In the genomic region with DNA sequence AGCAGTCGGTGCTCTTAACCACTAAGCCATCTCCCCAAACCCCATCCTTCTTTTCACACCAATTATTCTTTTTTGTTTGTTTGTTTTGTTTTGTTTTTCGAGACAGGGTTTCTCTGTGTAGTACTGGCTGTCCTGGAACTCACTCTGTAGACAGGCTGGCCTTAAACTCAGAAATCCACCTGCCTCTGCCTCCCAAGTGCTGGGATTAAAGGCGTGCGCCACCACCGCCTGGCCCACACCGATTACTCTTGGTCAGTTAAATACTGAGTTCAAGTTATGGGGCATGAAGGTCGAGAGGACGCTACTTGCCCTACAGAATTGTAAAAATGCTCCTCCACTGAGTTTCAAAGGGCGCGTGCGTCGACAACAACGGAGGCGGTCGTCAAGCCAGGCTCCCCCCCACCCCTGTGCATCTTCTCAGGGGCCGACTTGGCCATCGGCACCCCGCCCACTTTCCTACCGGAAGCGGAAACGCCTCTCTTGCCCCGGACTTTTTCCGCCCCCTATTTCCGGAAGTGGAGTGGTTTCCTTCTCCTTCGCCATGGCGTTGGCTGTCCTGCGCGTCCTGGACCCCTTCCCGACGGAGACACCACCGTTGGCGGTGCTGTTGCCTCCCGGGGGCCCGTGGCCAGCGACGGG, we compare ENCODE assay signal across 8 mouse cellular contexts. TPM values are rescaled to one million over a fixed set of nuclear protein-coding genes. Genes with fewer than 3 reads are reported as not detected.
DNase-seq lines count a peak whose midpoint lies in the region; ATAC-seq lines count a peak whose summit lies in the region.

Gene Pex6, plus strand, starts transcription at position 505 of the 639 bp plus-strand sequence.

- peak within 1 kb of the TSS; percentile 89 for H3K27ac ChIP-seq in brown adipose tissue, adult 24 weeks (replicated peaks; ENCODE audit: low read depth, low read length)
- peak within 1 kb of the TSS; percentile 57 to 79 for H3K27ac ChIP-seq in heart, embryonic 14.5 days (replicated peaks in 1 of 2; ENCODE audit: control insufficient read depth in 1 of 2, insufficient read depth in 1 of 2, low read depth in 2 of 2, low read length in 2 of 2)
- H3K27ac ChIP-seq in liver, embryonic 13.5 days: peak within 1 kb of the TSS; percentile 82
- peak within 1 kb of the TSS; percentile 72; the same call in 1 of the 2 replicates for H3K27ac ChIP-seq in stomach, embryonic 16.5 days (ENCODE audit: low read length)

- DNase-seq in CD4-positive, CD25-positive, alpha-beta regulatory T cell, adult 2 months (ENCODE audit: low read depth, low spot score): peak; percentile 93
- DNase-seq in fibroblast of lung, adult 2 months (ENCODE audit: low read depth): peak; percentile 56
- DNase-seq in kidney, postnatal 14 days: peak; percentile 96
- peak; percentile 82 for DNase-seq in liver, embryonic 13.5 days
- DNase-seq in neural tube, embryonic 10.5 days (ENCODE audit: extremely low spot score, low spot score): peak; percentile 94

- ATAC-seq in heart, embryonic 14.5 days (ENCODE audit: insufficient number of reproducible peaks, insufficient read depth, low FRiP score, low read depth): peak; percentile 75
- ATAC-seq in liver, embryonic 13.5 days (ENCODE audit: low read depth): peak; percentile 87
- ATAC-seq in stomach, embryonic 16.5 days (ENCODE audit: insufficient read depth, low FRiP score): peak; percentile 88

- H3K27me3 ChIP-seq in heart, embryonic 14.5 days (ENCODE audit: control insufficient read depth, insufficient read depth, low read length): no peaks in the 10 kb centered on the region
- no peaks in the 10 kb centered on the region for H3K27me3 ChIP-seq in liver, embryonic 13.5 days
- no peaks in the 10 kb centered on the region for H3K27me3 ChIP-seq in stomach, embryonic 16.5 days (ENCODE audit: control insufficient read depth, insufficient read depth, low read length)

- WGBS in heart, embryonic 14.5 days: 8% methylated on average over 36 of the region's 36 CpGs
- 7% methylated on average over 36 of the region's 36 CpGs for WGBS in liver, embryonic 13.5 days (ENCODE audit: insufficient replicate concordance)
- WGBS in stomach, embryonic 16.5 days: 6% methylated on average over 36 of the region's 36 CpGs

- H3K4me1 ChIP-seq in brown adipose tissue, adult 24 weeks (ENCODE audit: control insufficient read depth, insufficient read depth, insufficient read length, low read length): no peaks in the 10 kb centered on the region; the same call in 1 of the 2 replicates
- H3K4me1 ChIP-seq in heart, embryonic 14.5 days (ENCODE audit: control insufficient read depth in 2 of 2, insufficient read depth in 2 of 2, low read length in 2 of 2): peaks cover 0 to 10% of the 10 kb centered on the region in 2 experiments; a peak in 3 of 4 replicates
- peaks cover 34% of the 10 kb centered on the region for H3K4me1 ChIP-seq in liver, embryonic 13.5 days (replicated peaks)
- H3K4me1 ChIP-seq in stomach, embryonic 16.5 days (ENCODE audit: control insufficient read depth, insufficient read depth, low read length): peaks cover 8% of the 10 kb centered on the region

- no peaks in the 10 kb centered on the region for H3K9me3 ChIP-seq in heart, embryonic 14.5 days (ENCODE audit: control insufficient read depth, low read length)
- H3K9me3 ChIP-seq in liver, embryonic 13.5 days (replicated peaks): no peaks in the 10 kb centered on the region
- no peaks in the 10 kb centered on the region for H3K9me3 ChIP-seq in stomach, embryonic 16.5 days (replicated peaks; ENCODE audit: control insufficient read depth, low read length)

- peak within 1 kb of the TSS; percentile 93 for H3K4me2 ChIP-seq in heart, embryonic 14.5 days (ENCODE audit: low read length)
- H3K4me2 ChIP-seq in liver, embryonic 13.5 days: peak within 1 kb of the TSS; percentile 87
- H3K4me2 ChIP-seq in stomach, embryonic 16.5 days (ENCODE audit: low read depth, low read length): peak within 1 kb of the TSS; percentile 98

- H3K36me3 ChIP-seq in heart, embryonic 14.5 days (ENCODE audit: control insufficient read depth, insufficient read depth, low read length): peaks cover 26% of the 10 kb centered on the region
- H3K36me3 ChIP-seq in liver, embryonic 13.5 days: peaks cover 25% of the 10 kb centered on the region
- H3K36me3 ChIP-seq in stomach, embryonic 16.5 days (ENCODE audit: control insufficient read depth, insufficient read depth, low read length): 0 out of 2 replicates have a peak, but pooled peaks cover 8% of the 10 kb centered on the region

- H3K4me3 ChIP-seq in brown adipose tissue, adult 24 weeks (ENCODE audit: insufficient read depth, low read depth, low read length): peak within 1 kb of the TSS; percentile 94
- H3K4me3 ChIP-seq in heart, embryonic 14.5 days (ENCODE audit: control insufficient read depth in 1 of 2, insufficient read depth in 1 of 2, low read depth in 1 of 2, low read length in 2 of 2): peak within 1 kb of the TSS; percentile 94 to 99
- H3K4me3 ChIP-seq in liver, embryonic 13.5 days (replicated peaks): peak within 1 kb of the TSS; percentile 99
- H3K4me3 ChIP-seq in stomach, embryonic 16.5 days (replicated peaks; ENCODE audit: low read length): peak within 1 kb of the TSS; percentile 94

- H3K9ac ChIP-seq in heart, embryonic 14.5 days (ENCODE audit: low read length): peak within 1 kb of the TSS; percentile 96
- H3K9ac ChIP-seq in liver, embryonic 13.5 days: peak within 1 kb of the TSS; percentile 97
- H3K9ac ChIP-seq in stomach, embryonic 16.5 days (ENCODE audit: low read length): peak within 1 kb of the TSS; percentile 95

RNA-seq across cellular contexts. Expression of gene Pex6, which starts in this region (rescaled TPM):
- 42.3 and 56.0 TPM in 2 replicates for polyA plus RNA-seq in brown adipose tissue, adult 24 weeks (2012; ENCODE audit: insufficient read depth, insufficient read length, missing spikeins)
- polyA plus RNA-seq in heart, embryonic 14.5 days (2014; fragmentation: Nextera tagmentation; extraction: Ambion mirVana): 10.4 and 10.5 TPM in 2 replicates
- polyA plus RNA-seq in liver, embryonic 13.5 days (2015; fragmentation: Nextera tagmentation; extraction: Ambion mirVana): 8.5 and 9.4 TPM in 2 replicates
- polyA plus RNA-seq in stomach, embryonic 16.5 days (2015; fragmentation: Nextera tagmentation; extraction: Ambion mirVana): 14.7 and 15.0 TPM in 2 replicates

Comparison
In these comparisons a context has a peak if more than half of its experiments do, and no peak if none do; other contexts are left out.
1. Peak in every context shown above with its lines: DNase-seq, ATAC-seq, H3K4me3 ChIP-seq and H3K27ac ChIP-seq.